Mouse (Mus musculus) c-Kit-negative CD71-positive TER-119-positive erythroid progenitor cells, embryonic 14.5 days (primary cell): ENCODE measurements around the gene Ly6g6c.

Experiments
- DNase-seq: peaks from one replicate; pipeline ENCODE4 v3.0.0-alpha.2; 2013; ENCODE audit warnings: low read depth, low spot score

Ly6g6c gene

DNA sequence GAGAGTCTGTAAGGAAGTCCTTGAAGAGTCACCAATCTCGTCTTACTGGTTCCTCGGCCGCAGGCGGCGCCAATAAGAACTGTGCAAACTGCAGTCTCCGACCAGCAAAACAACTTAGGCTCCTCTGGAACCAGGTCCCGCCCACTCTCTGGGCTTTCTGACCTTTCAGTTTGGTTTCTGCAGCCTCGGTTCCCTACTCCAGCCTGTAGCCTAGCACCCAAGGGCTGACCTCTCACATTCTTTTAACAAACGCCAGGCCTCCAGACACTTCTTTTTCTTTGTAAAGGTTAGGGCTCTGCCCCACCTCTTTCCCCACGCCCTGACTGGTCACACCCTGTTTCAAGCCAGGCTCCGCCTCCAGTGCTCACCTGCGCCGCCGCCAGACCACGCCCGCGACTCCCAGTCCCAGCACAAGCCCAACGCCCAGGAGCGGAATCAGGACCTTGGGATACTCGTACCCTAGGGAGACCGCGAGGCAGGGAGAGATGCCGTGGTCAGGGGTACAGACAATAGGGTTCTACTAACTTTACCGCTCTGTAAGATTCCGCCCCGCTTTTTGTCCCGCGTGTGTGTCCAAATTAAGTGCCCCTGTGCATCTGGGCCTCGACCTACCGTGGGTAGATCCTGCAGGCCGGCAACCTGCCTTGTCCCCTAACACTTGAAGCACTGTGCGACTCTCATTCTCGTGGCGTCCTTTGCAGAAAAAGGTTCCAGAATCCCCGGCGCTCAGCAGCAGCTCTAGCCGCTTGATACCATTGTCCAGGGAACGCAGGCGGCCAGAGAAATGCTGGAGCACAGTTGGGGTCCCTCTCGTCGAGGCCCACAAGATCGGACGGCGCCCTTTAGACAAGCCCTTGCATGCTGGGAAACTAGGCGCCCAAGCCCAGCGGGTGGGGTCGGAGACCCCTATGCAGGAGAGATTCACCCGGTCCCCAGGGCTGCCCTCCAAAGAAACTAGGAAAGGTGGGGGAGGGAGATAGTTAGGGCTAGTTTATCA lies at the start of gene Ly6g6c:
TSS of gene Ly6g6c (plus strand) at position 438 of the 997 bp plus-strand sequence.
- DNase-seq = no peak

DNA sequence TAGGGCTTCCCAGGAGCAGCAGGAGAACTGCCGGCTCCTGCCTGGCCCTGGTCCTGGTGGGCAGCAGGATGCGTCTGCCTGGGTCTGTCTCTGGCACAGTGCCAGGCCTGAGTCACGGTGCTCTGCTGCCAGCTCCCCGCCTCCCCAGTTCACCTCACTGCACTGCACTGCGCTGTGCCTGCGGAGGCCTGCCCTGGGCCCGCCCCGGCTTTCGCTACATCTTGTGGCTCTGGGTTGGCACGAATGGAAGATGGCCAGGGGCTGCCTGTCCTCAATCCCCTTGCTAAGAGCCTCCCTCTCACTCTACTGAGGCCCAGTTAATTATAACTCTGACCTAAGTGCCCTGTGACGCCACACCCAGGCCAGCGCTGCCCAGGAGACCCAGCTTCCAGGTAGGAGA lies 48.8 kb upstream of the Ly6g6c start, which contains the start of gene Vwa7:
TSS of gene Vwa7 (plus strand) at position 204 of the 400 bp plus-strand sequence.
- DNase-seq = no peak

DNA sequence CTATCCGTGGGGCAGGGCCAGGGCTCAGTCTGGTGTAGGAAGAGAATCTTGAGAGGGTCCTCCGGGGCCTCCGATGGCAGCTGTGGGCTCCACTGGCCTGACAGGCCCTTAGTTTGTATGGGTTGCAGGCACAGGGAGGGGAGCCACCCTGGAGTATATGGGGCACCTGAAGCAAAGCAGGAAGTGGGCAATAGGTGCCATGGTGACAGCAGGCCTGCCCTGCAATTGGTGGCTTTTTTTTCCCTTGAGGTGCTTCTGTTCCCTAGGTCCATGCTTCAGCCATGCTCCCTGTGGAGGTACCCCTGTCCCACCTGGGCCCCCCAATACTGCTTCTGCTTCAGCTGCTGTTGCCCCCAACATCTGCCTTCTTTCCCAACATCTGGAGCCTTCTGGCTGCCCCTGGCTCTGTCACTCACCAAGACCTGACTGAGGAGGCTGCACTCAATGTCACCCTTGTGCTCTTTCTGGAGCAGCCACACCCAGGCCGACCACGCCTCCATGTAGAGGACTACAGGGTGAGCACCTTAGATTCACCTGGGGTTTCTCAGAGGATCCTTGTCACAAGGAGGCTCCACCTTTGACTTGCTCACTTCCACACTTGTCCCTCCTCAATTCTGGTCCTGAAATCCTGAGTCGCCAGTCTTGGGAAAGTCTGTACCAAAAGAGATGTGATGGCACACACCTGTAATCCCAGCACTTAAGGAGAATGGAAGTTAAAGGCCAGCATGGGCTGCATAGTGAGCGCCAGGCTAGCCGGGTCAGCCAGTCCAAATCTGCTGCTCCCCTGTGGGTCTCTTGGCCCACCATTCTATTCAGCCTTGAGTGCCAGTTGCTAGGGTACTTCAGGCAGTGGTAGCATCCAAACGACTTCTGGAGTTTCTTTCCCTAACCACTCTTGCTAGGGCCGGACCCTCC lies 48.1 kb upstream of the Ly6g6c start:
- no peak for DNase-seq

DNA sequence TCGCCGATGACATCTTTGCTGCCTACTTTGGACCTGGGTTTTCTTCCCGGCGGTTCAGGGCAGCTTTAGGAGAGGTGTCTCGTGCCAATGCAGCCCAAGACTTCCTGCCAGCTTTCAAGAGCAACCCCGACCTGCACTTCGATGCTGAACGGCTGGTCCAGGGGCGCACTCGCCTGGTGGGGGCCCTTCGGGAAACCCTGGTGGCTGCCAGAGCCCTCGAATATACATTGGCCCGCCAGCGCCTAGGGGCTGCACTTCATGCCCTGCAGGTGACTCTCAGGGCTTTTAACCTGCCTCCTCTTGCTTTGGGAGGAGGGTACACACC lies 47.5 kb upstream of the Ly6g6c start:
- DNase-seq = no peak

DNA sequence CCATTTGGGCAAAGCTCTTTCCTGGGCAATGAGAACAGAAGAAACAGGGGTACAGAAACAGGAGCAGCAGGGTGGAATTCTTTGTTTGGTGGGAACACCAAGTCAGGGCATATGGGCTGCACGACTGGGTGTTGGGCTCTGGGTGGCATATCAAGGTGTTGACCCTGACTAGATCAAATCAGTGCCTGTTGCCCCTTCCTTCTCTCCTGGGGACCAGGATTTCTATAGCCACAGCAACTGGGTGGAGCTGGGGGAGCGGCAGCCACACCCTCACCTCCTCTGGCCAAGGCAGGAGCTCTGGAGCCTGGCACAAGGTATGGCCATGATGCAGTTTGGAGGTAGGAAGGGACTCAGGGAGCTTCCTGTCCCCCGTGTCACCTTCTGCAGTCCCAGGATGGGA lies 47.0 kb upstream of the Ly6g6c start:
- no peak for DNase-seq

DNA sequence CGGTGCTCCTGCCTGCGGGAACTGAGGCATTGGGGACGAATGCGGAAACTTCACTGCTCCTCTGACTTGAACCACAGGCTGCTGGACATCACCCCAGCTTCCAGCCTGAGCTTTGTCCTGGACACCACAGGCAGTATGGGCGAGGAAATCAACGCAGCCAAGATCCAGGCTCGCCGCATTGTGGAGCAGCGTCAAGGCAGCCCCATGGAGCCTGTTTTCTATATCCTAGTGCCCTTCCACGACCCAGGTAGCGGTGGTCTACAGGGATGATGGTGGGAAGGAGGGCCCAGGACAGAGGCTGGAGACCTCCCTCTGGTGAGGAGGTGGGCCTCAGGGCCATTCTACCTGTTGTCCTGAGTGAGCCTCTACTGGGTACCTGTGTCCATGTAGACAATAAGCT lies 45.3 kb upstream of the Ly6g6c start:
- DNase-seq = no peak

DNA sequence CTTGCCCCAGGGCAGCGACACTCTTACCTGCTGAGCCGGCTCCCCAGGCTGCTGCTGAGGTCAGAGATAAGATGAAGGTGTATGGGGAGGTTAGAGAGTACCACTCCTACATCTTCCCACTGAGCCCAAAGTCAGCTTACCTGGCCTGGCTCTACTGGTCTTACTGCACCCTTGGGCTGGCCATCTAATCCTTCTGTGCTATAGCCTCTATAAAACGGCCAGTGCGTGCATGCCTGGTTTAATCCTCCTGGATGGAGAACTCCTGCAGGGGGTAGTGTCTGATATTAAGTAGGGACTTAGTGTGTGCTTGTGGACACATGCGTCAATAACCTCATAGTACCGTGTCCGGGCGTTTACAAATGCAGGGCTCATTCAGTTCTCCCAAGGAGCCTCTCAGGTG lies 44.6 kb upstream of the Ly6g6c start:
- no peak for DNase-seq

DNA sequence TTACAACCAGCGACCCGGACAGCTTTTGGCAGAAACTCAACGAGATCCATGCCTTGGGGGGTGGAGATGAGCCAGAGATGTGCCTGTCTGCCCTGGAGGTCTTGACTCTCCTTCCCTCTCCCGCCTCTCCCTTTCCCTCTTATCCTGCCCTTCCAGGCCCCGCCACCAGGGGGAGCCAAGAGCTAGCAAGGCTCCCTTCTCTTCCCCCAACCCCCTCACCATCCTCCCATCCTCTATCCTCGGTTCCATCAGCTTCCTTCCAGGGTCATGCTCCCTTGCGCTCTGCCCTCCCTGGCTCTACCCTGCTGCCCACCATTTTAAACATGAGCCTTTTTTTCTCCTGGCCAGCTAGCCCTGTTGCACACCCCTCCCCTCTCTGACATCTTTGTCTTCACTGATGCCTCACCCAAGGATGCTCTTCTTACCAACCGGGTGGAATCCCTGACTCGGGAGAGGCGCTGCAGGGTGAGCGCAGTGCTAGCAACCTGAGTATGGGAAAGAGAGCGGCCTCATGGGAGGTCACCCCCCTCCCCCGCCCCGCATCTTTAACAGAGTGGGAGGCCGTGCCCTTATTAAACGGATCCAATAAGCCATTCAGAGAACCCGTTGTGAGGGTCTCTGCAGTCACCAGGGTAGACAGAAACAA lies 43.9 kb upstream of the Ly6g6c start:
- peak; percentile 65 for DNase-seq

DNA sequence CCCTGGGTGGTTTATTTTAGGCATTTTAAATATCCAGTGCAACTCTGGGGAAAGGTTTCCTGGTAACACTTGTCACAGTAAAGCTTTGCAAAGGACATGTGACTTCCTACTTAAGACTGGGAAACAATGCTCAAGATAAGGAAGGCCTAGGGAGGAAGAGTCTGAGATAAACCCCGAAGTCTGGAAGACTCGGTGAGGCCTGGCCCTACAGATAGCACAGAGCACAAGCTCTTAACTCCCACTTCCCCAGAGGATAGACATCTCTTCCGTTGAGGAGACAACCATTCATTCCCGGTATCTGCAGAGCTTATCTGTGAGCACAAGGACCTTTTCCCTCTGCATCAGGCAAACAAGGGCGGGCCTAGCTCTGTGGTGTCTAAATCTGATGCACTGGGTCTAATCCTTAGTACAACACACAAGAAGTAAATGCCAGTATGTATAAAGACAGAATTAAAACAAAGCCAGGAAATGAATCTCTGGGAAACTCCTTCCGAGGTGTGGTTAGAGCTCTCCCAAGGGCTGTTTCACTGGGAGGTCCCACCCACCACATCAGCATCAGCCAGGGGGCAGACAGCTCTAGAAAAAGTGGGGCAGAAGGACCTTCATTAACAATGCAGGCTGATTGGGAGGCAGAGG lies 43.2 kb upstream of the Ly6g6c start:
- no peak for DNase-seq

DNA sequence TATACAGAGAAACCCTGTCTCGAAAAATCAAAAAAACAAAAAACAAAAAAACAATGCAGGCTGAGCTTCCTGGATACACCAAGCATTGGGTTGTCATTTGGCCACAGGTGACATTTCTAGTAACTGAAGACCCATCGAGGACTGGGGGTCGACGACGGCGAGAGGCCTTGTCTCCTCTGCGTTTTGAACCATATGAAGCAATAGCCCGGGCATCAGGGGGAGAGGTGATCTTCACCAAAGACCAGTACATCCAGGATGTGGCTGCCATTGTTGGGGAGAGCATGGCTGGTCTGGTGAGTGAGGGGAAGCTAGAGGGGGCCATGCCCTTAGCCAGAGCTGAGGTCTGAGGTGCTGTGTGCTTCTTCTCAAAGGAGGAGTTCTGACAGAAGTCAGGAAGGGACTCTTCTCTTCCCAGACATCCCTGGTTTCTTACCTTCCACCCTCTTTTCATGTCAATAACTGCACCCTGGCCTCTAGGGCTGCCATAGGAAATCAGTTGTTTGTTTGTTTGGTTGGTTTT lies 42.6 kb upstream of the Ly6g6c start:
- DNase-seq = no peak

DNA sequence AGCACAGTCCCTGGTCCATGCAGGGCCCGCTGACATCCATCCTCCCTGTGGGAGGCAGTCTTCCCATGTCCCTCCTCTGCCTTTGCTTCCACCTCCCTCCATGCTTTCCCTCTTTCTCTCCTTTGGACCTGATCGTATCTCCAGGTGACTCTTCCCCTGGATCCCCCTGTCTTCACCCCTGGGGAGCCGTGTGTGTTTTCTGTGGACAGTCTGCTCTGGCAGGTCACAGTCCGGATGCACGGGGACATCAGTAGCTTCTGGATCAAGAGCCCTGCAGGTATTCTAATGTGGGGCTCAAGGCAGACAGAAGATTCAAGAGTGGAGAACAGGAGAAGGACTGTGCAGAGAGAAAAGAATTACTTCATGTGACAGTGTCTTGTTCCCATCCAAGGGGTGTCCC lies 42.0 kb upstream of the Ly6g6c start:
- DNase-seq = no peak

DNA sequence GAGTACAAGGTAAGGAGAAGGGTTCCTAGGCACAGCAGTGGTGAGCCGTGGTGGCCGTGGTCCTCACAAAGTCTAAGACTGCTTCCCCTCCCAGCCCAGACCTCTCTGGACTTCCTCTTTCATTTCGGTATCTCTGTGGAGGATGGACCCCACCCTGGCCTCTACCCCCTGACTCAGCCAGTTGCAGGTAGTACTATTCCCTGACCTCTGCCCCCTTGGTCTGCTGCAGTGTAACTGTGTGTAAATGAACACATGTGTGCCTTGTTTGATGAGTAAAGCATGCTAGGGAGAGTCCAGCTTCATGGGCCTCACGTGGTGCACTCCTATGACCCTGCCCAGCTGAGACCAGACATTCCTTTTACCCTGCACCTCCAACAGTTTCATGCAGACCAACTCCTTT lies 41.4 kb upstream of the Ly6g6c start:
- no peak for DNase-seq

DNA sequence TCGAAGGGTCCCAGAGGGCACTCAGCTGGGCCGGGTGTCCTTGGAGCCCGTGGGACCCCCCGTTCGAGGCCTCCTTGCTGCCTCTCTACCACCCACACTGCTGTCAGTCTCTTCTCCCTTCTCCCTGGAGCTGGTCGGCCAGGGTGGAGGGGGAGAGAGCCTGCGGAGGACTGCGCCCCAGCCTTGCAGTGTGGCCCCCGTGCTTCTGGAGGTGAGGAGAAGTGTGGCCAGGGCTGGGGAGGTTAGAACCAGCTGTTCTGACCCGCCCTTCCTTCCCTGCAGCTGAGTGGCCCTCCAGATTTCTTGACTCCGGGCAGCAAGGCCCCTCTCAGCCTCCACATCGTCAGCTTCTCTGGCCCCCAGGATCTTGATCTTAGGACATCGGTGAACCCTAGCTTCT lies 40.9 kb upstream of the Ly6g6c start:
- DNase-seq = no peak

DNA sequence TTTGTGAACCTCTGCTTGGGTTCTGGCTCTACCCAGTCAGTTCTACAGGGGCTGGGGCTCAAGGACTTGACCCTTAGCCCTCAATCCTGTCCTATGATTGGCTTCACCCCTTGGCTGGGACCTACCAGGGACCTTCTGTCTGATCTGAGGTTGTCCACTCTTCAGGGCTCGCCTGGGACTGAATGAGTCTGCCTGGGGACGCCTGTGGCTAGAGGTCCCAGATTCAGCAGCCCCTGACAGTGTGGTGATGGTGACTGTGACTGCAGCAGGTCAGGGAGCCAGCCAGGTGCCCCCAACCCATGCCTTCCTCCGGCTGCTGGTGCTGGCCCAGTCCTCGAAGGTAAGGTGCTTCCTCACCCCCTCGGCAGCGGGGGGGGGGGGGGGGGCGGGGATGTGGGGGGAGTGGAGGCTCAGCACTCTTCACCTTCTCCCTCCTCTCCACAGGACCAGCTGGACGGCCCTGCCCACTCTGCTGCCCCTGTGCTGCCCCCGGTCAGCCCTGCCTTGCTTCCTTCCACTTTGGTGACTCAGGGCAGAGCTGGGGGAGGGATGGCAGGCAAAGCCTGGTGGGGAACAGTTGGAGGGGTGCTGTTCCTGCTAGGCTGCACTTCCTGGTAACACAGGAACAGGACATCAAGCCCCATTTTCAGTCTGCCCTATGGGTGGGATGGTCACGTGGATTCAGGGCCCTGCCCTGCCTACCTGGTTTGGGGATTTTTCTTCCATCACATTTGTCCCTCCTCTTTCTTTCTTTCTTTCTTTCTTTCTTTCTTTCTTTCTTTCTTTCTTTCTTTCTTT lies 40.3 kb upstream of the Ly6g6c start:
- DNase-seq = no peak

DNA sequence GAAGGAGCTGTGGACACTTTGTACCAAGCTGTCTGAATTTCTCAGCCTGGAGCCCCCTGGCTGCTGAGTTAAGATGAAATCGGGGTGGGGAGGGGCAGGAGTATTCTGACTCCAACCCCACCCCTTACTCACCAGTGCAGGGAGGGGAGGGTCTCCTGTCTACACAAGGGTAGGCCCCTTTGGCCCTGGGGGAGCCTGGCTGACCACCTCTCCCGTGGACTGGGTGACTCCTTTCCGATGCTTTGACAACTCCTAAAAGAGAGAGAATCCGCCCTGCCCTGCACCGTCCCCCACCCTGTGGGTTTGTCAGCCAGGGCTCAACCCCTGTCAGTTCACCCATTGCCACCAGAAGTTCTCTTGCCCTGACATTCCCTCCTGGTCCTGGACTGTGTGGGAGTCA lies 39.0 kb upstream of the Ly6g6c start:
- no peak for DNase-seq

DNA sequence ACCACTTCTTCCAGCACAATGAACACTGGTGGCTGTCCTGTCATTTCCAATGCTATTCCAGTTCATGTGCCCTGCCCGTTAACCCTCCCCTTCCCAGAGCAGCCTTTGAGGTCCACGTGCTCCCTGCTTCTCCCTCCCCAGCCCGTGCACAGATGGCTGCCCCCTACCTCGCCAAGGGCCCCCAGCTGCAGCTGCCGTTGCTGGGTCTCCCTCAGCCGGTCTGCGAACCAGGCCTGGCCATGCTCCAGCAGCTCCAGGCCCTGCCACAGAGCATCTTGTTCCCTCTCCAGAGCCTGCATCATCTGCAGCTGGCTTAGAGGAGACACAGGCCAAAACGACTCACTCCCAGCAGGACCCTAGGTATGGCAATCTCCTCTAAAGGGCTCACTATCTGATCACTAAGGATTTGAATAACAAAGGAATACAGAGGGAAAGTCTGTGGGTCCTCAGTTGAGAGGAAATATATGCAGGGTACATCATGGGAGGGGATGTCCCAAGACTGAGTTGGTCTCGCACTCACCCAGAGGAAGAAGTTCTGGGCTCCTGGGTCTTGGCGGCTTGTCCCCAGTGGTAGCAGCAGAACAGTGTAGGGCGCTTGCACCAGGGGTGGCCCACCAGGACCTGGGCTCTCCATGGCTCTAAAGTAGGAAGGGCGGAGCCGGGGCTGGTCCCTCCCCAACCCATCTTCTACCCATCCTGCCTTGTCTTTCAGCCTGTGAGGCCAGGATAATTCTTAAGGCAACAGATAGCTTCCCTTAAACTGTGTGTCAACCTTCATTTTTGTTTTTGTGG lies 37.7 kb upstream of the Ly6g6c start, which contains the start of gene Sapcd1:
TSS of gene Sapcd1 (minus strand) at position 740 of the 792 bp plus-strand sequence.
- DNase-seq = no peak

DNA sequence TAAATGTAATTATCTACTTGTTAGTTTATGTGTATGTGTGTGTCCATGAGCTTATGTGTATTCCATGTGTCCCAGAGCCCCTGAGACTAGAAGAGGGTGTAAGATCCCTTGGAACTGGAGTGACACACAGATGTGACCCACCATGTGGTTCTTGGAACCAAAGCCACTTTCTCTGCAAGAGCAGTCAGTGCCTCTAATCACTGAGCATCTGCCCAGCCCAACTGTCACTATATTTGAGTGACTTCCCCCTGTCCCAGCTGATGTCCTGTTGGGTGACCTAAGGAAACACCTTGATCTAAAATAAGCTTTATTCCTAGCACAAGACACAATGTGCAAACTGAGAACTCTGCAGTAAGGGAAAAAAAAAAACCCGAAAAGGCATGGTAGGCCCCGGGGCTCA lies 36.9 kb upstream of the Ly6g6c start:
- no peak for DNase-seq

DNA sequence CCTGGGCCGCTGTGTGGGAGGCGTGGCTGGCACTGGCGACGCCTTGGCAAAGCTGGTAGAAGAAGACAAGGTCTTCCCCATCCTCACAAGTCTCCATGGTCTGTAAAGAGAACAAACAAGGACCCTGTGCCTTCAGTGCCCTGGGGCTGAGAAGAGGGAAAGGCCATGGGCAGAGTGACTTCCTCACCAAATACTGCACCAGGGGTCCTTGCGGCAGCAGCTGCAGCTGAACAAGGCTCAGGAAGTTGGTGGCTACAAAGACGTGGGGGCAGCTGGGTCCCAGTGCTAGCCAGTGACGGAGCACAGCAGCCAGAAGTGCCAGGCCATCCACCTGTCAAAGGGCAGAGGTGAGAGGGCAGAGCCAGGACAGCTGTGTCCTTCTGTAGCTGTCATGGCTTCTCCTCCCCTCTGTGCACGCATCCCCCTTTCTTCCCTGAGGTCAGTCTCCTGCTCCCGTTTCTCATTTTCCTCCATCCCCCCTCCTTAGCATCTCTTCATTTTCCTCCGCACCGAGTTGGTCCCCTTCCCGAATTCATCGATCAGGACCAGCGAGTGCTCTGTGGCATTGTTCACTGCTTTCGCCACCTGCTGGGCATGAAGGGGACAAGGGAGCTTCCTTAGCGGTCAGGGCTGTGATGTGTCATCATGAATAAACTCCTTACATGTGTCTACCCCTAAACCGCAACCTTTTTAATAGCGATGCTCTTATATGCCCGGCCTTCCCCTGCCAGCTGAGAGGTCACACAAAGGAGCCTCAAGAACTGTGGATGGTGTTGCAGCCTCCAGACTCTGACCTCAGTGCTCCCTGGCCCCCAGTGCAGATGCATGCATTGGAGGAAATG lies 35.3 kb upstream of the Ly6g6c start:
- no peak for DNase-seq

DNA sequence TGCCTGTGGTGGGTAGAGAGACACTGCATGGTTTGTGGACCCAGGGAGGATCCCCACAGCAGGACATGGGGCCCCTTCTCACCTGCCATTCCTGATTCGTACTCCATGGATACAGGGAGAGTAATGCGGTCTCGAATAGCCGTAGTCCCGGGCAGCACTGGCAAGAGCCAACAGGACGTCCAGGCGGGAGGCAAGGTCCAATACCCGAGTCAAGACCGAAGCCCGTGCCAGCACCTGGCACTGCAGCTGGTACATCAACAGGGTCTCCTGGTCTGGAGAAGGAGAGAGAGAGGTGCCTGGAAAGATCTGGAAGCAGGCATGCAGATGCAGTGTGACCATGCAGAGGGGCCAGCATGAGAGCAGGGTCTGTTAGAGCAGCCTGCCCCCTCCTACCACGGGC lies 33.9 kb upstream of the Ly6g6c start:
- no peak for DNase-seq
